Mouse (Mus musculus) spleen, adult 2 months (tissue): ENCODE data around the gene Tm7sf3.

Experiments
- CTCF ChIP-seq: fragments of 200-500 bp; IDR thresholded peaks from 2 replicates; pipeline ENCODE4 v1.5.1; 2011; ENCODE audit warnings: mild to moderate bottlenecking, inconsistent platforms; ENCODE audit not compliant: insufficient read depth, insufficient read length, insufficient replicate concordance; ENCODE audit errors: extremely low read depth
- POLR2A ChIP-seq: fragments of 200-500 bp; IDR thresholded peaks from 2 replicates; pipeline ENCODE4 v1.6.1; 2011; ENCODE audit warnings: low read depth, low read length, inconsistent platforms

GRCm38 (mm10) chr6:146577310-146578109 lies 65.1 kb downstream of the Tm7sf3 start, which contains the start of gene Ints13:
- TF ChIP-seq CTCF, result no peak
- peak; percentile 80 for TF ChIP-seq POLR2A
